Mouse (Mus musculus): ENCODE results near the gene Car1. TPM values are rescaled to one million over a fixed set of nuclear protein-coding genes. Genes with fewer than 3 reads are reported as not detected.

Gene Car1
- polyA plus RNA-seq (2012; ENCODE audit: insufficient read depth, low replicate concordance), result 1.1 TPM in 1 of 2 replicates, not detected in the other

- no peaks in the 10 kb centered on the region for H3K36me3 ChIP-seq (replicated peaks; ENCODE audit: low read length)
- no peak within 1 kb of the TSS for H3K4me3 ChIP-seq (replicated peaks)
- no peaks in the 10 kb centered on the region for H3K4me1 ChIP-seq
- no peak for TF ChIP-seq FLI1 (IDR thresholded peaks at IDR 0.05; ENCODE audit: low read length)
- no peak for TF ChIP-seq GATA1 (IDR thresholded peaks at IDR 0.05; ENCODE audit: borderline replicate concordance, low read length)
- H3K27me3 ChIP-seq (replicated peaks), result no peaks in the 10 kb centered on the region
- H3K9me3 ChIP-seq, result no peaks in the 10 kb centered on the region
Observed at GRCm38 (mm10) chr3:14808211-14808610, at the start of gene Car1. Car1 (minus strand) TSS chr3:14808368.

DNA sequence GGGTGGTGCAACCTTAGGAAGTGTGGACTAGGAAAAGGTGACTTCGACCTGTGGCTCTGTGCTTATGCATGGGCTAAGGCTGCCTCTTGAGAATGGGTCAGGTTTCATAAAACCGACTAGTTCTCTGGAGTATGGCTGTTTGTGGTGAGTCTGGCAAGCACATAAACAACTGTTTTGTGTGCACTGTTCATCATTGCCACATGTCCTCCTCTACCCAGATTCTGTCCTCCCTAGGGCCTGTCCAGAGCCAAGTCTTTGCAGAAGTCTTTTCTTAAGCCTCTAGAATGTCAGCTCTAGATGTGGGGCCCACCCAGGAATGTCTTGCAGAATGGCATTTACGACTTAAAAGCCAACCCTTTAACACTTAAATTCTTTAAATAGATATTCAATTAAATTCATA lies 49.7 kb upstream of the Car1 start:
- Histone ChIP-seq H3K9me3 (no peaks in the 10 kb centered on the region), H3K4me1 (peaks cover 4% of the 10 kb centered on the region), H3K36me3 (replicated peaks; ENCODE audit: low read length) (no peaks in the 10 kb centered on the region), H3K4me3 (replicated peaks) (no peak overlapping the region), H3K27me3 (replicated peaks) (peaks cover 14% of the 10 kb centered on the region)
- TF ChIP-seq GATA1 (IDR thresholded peaks at IDR 0.05; ENCODE audit: borderline replicate concordance, low read length) (no peak), FLI1 (IDR thresholded peaks at IDR 0.05; ENCODE audit: low read length) (no peak)

- TF ChIP-seq FLI1 (IDR thresholded peaks at IDR 0.05; ENCODE audit: low read length) (no peak), GATA1 (IDR thresholded peaks at IDR 0.05; ENCODE audit: borderline replicate concordance, low read length) (no peak)
- Histone ChIP-seq H3K9me3 (no peaks in the 10 kb centered on the region), H3K4me1 (no peaks in the 10 kb centered on the region), H3K27me3 (replicated peaks) (peaks cover 4% of the 10 kb centered on the region), H3K36me3 (replicated peaks; ENCODE audit: low read length) (no peaks in the 10 kb centered on the region), H3K4me3 (replicated peaks) (no peak overlapping the region)
Observed at GRCm38 (mm10) chr3:14854446-14854845, 46.3 kb upstream of the Car1 start.

DNA sequence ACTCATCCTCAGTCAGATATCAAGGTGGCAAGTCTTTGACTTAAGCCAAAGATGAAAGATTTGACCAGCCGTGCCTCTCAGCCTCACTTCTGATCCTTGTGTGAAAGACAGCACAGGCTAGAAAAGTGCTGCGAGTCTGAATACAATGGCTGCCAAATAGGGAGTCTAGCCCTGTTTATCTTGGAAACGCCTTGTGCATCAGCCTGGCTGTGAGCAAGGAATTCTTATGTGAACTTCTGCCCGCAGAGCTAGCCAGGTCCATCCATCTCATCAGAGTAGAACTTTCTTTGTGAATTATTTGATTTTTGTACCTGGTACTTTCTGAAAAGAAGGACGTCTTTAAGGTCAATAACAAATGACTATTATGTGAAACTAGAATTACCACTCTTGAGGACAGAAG lies 45.8 kb upstream of the Car1 start:
- Histone ChIP-seq H3K36me3 (replicated peaks; ENCODE audit: low read length) (no peaks in the 10 kb centered on the region), H3K4me1 (no peaks in the 10 kb centered on the region), H3K27me3 (replicated peaks) (peaks cover 4% of the 10 kb centered on the region), H3K9me3 (no peaks in the 10 kb centered on the region), H3K4me3 (replicated peaks) (no peak overlapping the region)
- TF ChIP-seq FLI1 (IDR thresholded peaks at IDR 0.05; ENCODE audit: low read length) (no peak), GATA1 (IDR thresholded peaks at IDR 0.05; ENCODE audit: borderline replicate concordance, low read length) (no peak)

GRCm38 (mm10) chr3:14848587-14849254 lies 40.6 kb upstream of the Car1 start:
- TF ChIP-seq FLI1 (IDR thresholded peaks at IDR 0.05; ENCODE audit: low read length) (no peak), GATA1 (IDR thresholded peaks at IDR 0.05; ENCODE audit: borderline replicate concordance, low read length) (no peak)
- Histone ChIP-seq H3K36me3 (replicated peaks; ENCODE audit: low read length) (no peaks in the 10 kb centered on the region), H3K4me3 (replicated peaks) (no peak overlapping the region), H3K9me3 (peaks cover 6% of the 10 kb centered on the region), H3K27me3 (replicated peaks) (no peaks in the 10 kb centered on the region), H3K4me1 (no peaks in the 10 kb centered on the region)

DNA sequence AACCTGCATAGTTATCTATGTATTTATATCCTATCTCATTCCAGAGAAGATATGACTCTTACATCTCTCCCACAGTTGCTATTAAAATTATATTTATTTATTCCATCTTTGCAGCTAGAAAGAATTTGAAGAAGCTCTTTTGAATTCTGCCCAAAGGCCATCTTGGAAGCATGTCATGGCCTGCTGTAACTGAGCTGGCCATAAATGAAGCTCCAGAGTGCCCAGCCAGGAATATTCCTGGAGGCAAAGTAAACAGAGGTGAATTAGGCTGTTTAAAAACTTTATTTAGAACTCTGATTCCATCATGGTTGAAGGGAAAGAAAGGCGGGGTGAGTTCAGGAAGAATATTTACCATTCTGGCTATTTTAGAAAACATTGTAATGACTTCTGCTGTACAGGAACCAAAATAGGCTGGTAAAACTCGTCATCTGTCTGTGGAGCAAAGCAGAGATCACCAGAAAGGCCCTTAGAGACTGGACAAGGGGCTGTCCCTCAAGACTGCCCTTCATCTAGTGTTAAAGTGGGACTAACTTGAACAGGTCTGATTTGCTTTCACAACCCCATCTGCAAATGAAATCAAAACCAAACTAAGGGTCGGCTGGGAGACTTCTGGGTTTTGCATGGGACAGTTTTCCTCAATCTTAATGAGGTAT lies 31.4 kb upstream of the Car1 start:
- Histone ChIP-seq H3K4me3 (replicated peaks) (no peak overlapping the region), H3K36me3 (replicated peaks; ENCODE audit: low read length) (no peaks in the 10 kb centered on the region), H3K4me1 (no peaks in the 10 kb centered on the region), H3K27me3 (replicated peaks) (no peaks in the 10 kb centered on the region), H3K9me3 (peaks cover 4% of the 10 kb centered on the region)
- TF ChIP-seq GATA1 (IDR thresholded peaks at IDR 0.05; ENCODE audit: borderline replicate concordance, low read length), result no peak
- no peak for TF ChIP-seq FLI1 (IDR thresholded peaks at IDR 0.05; ENCODE audit: low read length)

DNA sequence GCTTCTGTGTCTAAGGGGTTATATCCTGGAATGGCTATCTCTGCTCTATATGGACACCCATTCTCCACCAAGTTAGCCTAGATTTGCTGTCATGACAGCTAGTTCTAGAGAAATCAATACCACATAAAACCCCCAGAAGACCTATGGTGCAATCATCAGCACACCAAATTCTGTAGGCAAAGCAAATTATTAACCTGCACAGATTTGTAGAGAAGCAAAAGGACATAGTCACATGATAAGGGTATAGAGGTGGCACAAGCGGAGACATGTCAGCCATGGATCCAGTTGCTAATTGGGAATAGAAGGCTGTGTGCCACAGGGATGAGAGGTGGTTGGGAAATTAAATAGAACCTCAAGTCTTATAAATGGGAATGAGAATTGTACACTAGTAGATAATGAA lies 30.8 kb upstream of the Car1 start:
- H3K4me3 ChIP-seq (replicated peaks), result no peak overlapping the region

GRCm38 (mm10) chr3:14832766-14833165 lies 24.6 kb upstream of the Car1 start:
- no peaks in the 10 kb centered on the region for H3K36me3 ChIP-seq (replicated peaks; ENCODE audit: low read length)
- H3K9me3 ChIP-seq, result no peaks in the 10 kb centered on the region
- H3K4me3 ChIP-seq (replicated peaks), result no peak overlapping the region
- H3K27me3 ChIP-seq (replicated peaks), result no peaks in the 10 kb centered on the region
- TF ChIP-seq GATA1 (IDR thresholded peaks at IDR 0.05; ENCODE audit: borderline replicate concordance, low read length) (no peak), FLI1 (IDR thresholded peaks at IDR 0.05; ENCODE audit: low read length) (no peak)
- no peaks in the 10 kb centered on the region for H3K4me1 ChIP-seq

More for the DNA sequence above, 30.8 kb upstream of the Car1 start:
- H3K27me3 ChIP-seq (replicated peaks), result no peaks in the 10 kb centered on the region
- no peaks in the 10 kb centered on the region for H3K9me3 ChIP-seq
- no peaks in the 10 kb centered on the region for H3K4me1 ChIP-seq
- no peaks in the 10 kb centered on the region for H3K36me3 ChIP-seq (replicated peaks; ENCODE audit: low read length)
- TF ChIP-seq FLI1 (IDR thresholded peaks at IDR 0.05; ENCODE audit: low read length), result no peak

DNA sequence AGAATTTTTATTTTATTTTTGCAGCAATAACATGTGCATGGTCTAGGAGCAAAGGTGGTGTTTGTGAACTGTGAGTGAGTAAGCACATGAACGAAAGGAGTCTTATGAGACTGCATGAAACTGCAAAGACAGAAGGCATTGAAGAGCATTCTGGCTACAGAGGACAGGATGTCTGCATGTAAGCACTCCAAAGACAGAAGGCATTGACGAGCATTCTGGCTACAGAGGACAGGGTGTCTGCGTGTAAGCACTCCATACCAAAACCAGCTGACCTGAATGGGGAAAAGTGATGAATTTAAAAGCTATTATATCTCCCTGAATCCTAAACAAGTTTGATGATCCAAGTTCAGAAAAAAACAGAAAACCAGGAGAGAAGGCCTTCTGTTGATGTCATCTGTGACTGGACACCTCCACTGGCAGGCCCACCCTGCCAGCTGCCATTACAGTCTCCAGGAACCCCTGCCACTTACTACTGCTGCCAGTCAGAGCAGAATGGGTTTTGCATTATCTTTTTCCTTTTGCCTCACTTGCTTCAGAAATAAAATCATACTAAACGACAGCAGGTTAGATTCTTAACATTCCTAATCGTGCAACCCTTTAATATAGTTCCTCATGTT lies 23.2 kb upstream of the Car1 start:
- no peak for TF ChIP-seq FLI1 (IDR thresholded peaks at IDR 0.05; ENCODE audit: low read length)
- no peak for TF ChIP-seq GATA1 (IDR thresholded peaks at IDR 0.05; ENCODE audit: borderline replicate concordance, low read length)
- H3K36me3 ChIP-seq (replicated peaks; ENCODE audit: low read length), result no peaks in the 10 kb centered on the region
- no peaks in the 10 kb centered on the region for H3K4me1 ChIP-seq
- no peaks in the 10 kb centered on the region for H3K9me3 ChIP-seq
- no peak overlapping the region for H3K4me3 ChIP-seq (replicated peaks)
- no peaks in the 10 kb centered on the region for H3K27me3 ChIP-seq (replicated peaks)

DNA sequence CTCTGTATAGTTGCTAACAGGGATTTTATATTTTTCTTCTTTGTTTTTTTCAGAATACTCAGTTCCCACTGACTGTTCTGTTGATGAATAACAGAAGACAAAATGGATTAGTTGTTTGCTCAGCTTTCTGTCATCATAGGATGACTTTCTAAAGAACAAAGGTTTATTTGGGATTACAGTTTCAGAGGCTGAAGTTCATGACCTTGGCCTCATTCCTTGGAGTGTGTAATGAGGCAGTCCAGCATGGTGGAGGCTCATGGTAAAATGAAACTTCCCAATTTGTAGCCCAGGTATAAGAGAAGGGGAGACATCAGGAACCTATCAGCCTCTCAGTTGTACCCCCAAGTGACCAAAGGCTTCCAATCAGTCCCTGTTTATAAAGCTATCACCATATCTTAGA lies 20.7 kb upstream of the Car1 start:
- no peaks in the 10 kb centered on the region for H3K4me1 ChIP-seq
- no peak overlapping the region for H3K4me3 ChIP-seq (replicated peaks)
- no peaks in the 10 kb centered on the region for H3K27me3 ChIP-seq (replicated peaks)
- H3K36me3 ChIP-seq (replicated peaks; ENCODE audit: low read length), result no peaks in the 10 kb centered on the region
- TF ChIP-seq GATA1 (IDR thresholded peaks at IDR 0.05; ENCODE audit: borderline replicate concordance, low read length) (no peak), FLI1 (IDR thresholded peaks at IDR 0.05; ENCODE audit: low read length) (no peak)
- no peaks in the 10 kb centered on the region for H3K9me3 ChIP-seq

Measured in megakaryocyte, embryonic 14.5 days (primary cell).